Mouse (Mus musculus): Measurements from ENCODE around the gene Zfp365. TPM values are rescaled to one million over a fixed set of nuclear protein-coding genes. Genes with fewer than 3 reads are reported as not detected.

The Zfp365 gene
- under 1 TPM; 0.15 to 0.36 TPM for total RNA-seq (2021)
- long read RNA-seq, experiment 1, full-length matches to known transcripts = 1 of 1 reads
- long read RNA-seq, experiment 1, partial matches to known transcripts = 0 of 1 reads
- long read RNA-seq, experiment 1, other reads (novel, unspliced or antisense) = 0 of 1 reads
- long read RNA-seq, experiment 2 = 0 reads

GRCm38 (mm10) chr10:67912337-67912776 is at the start of gene Zfp365:
TSS of gene Zfp365 (minus strand) at chr10:67912662.
- peak; percentile 70 for DNase-seq
- Histone ChIP-seq H3K4me3 (peak within 1 kb of the TSS; percentile 73), H3K27ac (0 out of 2 replicates have a peak within 1 kb of the TSS, but pooled peaks have one; percentile 31)
- no peak for TF ChIP-seq CTCF (IDR thresholded peaks at IDR 0.05)
- intact Hi-C loops (cut with DNase I) = no loop called here

- no peak for DNase-seq
- intact Hi-C loops (cut with DNase I) = no loop called here
Observed at GRCm38 (mm10) chr10:67959982-67960381, 47.5 kb upstream of the Zfp365 start.

GRCm38 (mm10) chr10:67955982-67956381 is 43.5 kb upstream of the Zfp365 start:
- Histone ChIP-seq H3K4me3 (no peak overlapping the region), H3K27ac (no peak overlapping the region)
- intact Hi-C loops (cut with DNase I) = no loop called here
- DNase-seq = no peak
- no peak for TF ChIP-seq CTCF (IDR thresholded peaks at IDR 0.05)

More at GRCm38 (mm10) chr10:67959982-67960381, 47.5 kb upstream of the Zfp365 start:
- TF ChIP-seq CTCF (IDR thresholded peaks at IDR 0.05) = no peak
- no peak overlapping the region for H3K27ac ChIP-seq
- no peak overlapping the region for H3K4me3 ChIP-seq

GRCm38 (mm10) chr10:67951690-67952089 is 39.2 kb upstream of the Zfp365 start:
- no peak overlapping the region for H3K27ac ChIP-seq
- no peak for DNase-seq
- no peak overlapping the region for H3K4me3 ChIP-seq
- TF ChIP-seq CTCF (IDR thresholded peaks at IDR 0.05) = no peak
- intact Hi-C loops (cut with DNase I) = no loop called here

- Histone ChIP-seq H3K4me3 (no peak overlapping the region), H3K27ac (no peak overlapping the region)
- intact Hi-C loops (cut with DNase I) = no loop called here
- TF ChIP-seq CTCF (IDR thresholded peaks at IDR 0.05) = no peak
- DNase-seq = no peak
Observed at GRCm38 (mm10) chr10:67950059-67950748, 37.7 kb upstream of the Zfp365 start.

- Histone ChIP-seq H3K27ac (no peak overlapping the region), H3K4me3 (no peak overlapping the region)
- no peak for TF ChIP-seq CTCF (IDR thresholded peaks at IDR 0.05)
- no peak for DNase-seq
- intact Hi-C loops (cut with DNase I) = no loop called here
Observed at GRCm38 (mm10) chr10:67943513-67943912, 31.1 kb upstream of the Zfp365 start.

- intact Hi-C loops (cut with DNase I) = no loop called here
- no peak overlapping the region for H3K27ac ChIP-seq
- no peak overlapping the region for H3K4me3 ChIP-seq
- no peak for DNase-seq
- TF ChIP-seq CTCF (IDR thresholded peaks at IDR 0.05) = no peak
Observed at GRCm38 (mm10) chr10:67939546-67939945, 27.1 kb upstream of the Zfp365 start.

GRCm38 (mm10) chr10:67937775-67938174 is 25.3 kb upstream of the Zfp365 start:
- DNase-seq = no peak
- intact Hi-C loops (cut with DNase I) = no loop called here
- Histone ChIP-seq H3K4me3 (no peak overlapping the region), H3K27ac (no peak overlapping the region)
- TF ChIP-seq CTCF (IDR thresholded peaks at IDR 0.05) = no peak

GRCm38 (mm10) chr10:67936944-67937343 is 24.5 kb upstream of the Zfp365 start:
- DNase-seq = no peak
- intact Hi-C loops (cut with DNase I) = no loop called here
- TF ChIP-seq CTCF (IDR thresholded peaks at IDR 0.05) = no peak
- Histone ChIP-seq H3K4me3 (no peak overlapping the region), H3K27ac (no peak overlapping the region)

GRCm38 (mm10) chr10:67932780-67933179 is 20.3 kb upstream of the Zfp365 start:
- DNase-seq = no peak
- intact Hi-C loops (cut with DNase I) = no loop called here
- TF ChIP-seq CTCF (IDR thresholded peaks at IDR 0.05) = no peak
- Histone ChIP-seq H3K27ac (no peak overlapping the region), H3K4me3 (no peak overlapping the region)

GRCm38 (mm10) chr10:67931328-67931727 is 18.9 kb upstream of the Zfp365 start:
- intact Hi-C loops (cut with DNase I) = no loop called here

GRCm38 (mm10) chr10:67928584-67928983 is 16.1 kb upstream of the Zfp365 start:
- intact Hi-C loops (cut with DNase I) = no loop called here
- DNase-seq = no peak
- TF ChIP-seq CTCF (IDR thresholded peaks at IDR 0.05) = no peak
- Histone ChIP-seq H3K27ac (no peak overlapping the region), H3K4me3 (no peak overlapping the region)

More at GRCm38 (mm10) chr10:67931328-67931727, 18.9 kb upstream of the Zfp365 start:
- peak; percentile 0; the same call in 1 of the 2 replicates for TF ChIP-seq CTCF (IDR thresholded peaks at IDR 0.05)
- Histone ChIP-seq H3K4me3 (no peak overlapping the region), H3K27ac (no peak overlapping the region)
- no peak for DNase-seq

GRCm38 (mm10) chr10:67927718-67928455 is 15.4 kb upstream of the Zfp365 start:
- no peak for TF ChIP-seq CTCF (IDR thresholded peaks at IDR 0.05)
- DNase-seq = no peak

More at GRCm38 (mm10) chr10:67927718-67928455, 15.4 kb upstream of the Zfp365 start:
- intact Hi-C loops (cut with DNase I) = no loop called here
- no peak overlapping the region for H3K27ac ChIP-seq
- no peak overlapping the region for H3K4me3 ChIP-seq
